Mouse (Mus musculus) neural tube, embryonic 14.5 days (tissue): Measurements from ENCODE around the gene Sdc4. TPM values are rescaled to one million over a fixed set of nuclear protein-coding genes. Genes with fewer than 3 reads are reported as not detected.

Source experiments
- ATAC-seq: fragments of 200-750 bp; cut with Nextera tagmentation; 2 replicates; pipeline ENCODE4 v1.8.0; 2017; ENCODE audit warnings: low read depth, mild to moderate bottlenecking, moderate TSS enrichment, moderate library complexity
- H3K27ac ChIP-seq: fragments of 300-500 bp; sonication (generic); 2 replicates; pipeline ENCODE4 v1.5.1; 2014; ENCODE audit warnings: low read depth, mild to moderate bottlenecking, control low read depth, low read length, moderate library complexity, mixed read lengths
- H3K27me3 ChIP-seq: fragments of 300-500 bp; sonication (generic); 2 replicates; pipeline ENCODE4 v1.6.1; 2014; ENCODE audit warnings: low read length; ENCODE audit not compliant: control insufficient read depth, insufficient read depth
- H3K36me3 ChIP-seq: fragments of 300-500 bp; sonication (generic); 2 replicates; pipeline ENCODE4 v1.6.1; 2014; ENCODE audit warnings: low read length, mixed read lengths; ENCODE audit not compliant: control insufficient read depth, insufficient read depth
- H3K4me1 ChIP-seq: fragments of 300-500 bp; sonication (generic); 2 replicates; pipeline ENCODE4 v1.6.1; 2014; ENCODE audit warnings: low read length; ENCODE audit not compliant: control insufficient read depth, insufficient read depth
- H3K4me2 ChIP-seq: fragments of 300-500 bp; sonication (generic); 2 replicates; pipeline ENCODE4 v1.6.1; 2014; ENCODE audit warnings: mild to moderate bottlenecking, low read depth, low read length, control low read depth
- H3K4me3 ChIP-seq: fragments of 300-500 bp; sonication (generic); 2 replicates; pipeline ENCODE4 v1.5.1; 2014; ENCODE audit warnings: low read depth, low read length, control low read depth, mixed read lengths
- H3K9ac ChIP-seq: fragments of 300-500 bp; sonication (generic); replicated peaks from 2 replicates; pipeline ENCODE4 v1.6.1; 2014; ENCODE audit warnings: low read depth, mild to moderate bottlenecking, control low read depth, low read length, mixed read lengths
- H3K9me3 ChIP-seq: fragments of 300-500 bp; sonication (generic); 2 replicates; pipeline ENCODE4 v1.6.1; 2016; ENCODE audit warnings: low read length; ENCODE audit not compliant: control insufficient read depth
- WGBS: fragments of 180-500 bp; shearing (Covaris S2); extraction: QIAGEN DNeasy Blood & Tissue Kit; methylation state at CpG from one replicate; pipeline ENCODE4 v1.1.7; 2014; 5-methylcytosine and 5-hydroxymethylcytosine counted together
- polyA plus RNA-seq: library from polyadenylated mRNA; unstranded; fragments of >200 nt; fragmentation: Nextera tagmentation; extraction: Ambion mirVana; gene quantifications from 2 replicates; pipeline ENCODE4 v1.2.1, GENCODE M21; 2014

Sdc4 gene
- polyA plus RNA-seq, 1 experiment from 2014 or later = 3.6 TPM

DNA sequence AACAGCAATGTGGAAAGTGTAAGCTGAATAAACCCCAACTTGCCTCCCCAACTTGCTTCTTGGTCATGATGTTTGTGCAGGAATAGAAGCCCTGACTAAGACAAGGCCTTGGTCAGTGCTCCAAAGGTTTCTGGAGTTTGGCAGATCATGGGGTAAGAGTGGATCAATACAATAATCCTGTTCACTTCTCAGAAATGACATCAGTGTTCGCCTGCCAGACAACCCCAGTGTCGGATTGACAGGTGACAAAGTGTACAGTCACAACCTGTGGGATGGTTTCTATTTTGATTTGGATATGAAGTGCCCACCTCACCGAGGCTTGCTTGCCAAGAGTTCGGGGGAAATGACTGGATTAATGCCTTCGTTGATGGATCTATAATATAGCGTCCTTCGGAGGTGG, 22.4 kb downstream of the Sdc4 start:
- WGBS = 91% methylated on average over 7 of the region's 7 CpGs

DNA sequence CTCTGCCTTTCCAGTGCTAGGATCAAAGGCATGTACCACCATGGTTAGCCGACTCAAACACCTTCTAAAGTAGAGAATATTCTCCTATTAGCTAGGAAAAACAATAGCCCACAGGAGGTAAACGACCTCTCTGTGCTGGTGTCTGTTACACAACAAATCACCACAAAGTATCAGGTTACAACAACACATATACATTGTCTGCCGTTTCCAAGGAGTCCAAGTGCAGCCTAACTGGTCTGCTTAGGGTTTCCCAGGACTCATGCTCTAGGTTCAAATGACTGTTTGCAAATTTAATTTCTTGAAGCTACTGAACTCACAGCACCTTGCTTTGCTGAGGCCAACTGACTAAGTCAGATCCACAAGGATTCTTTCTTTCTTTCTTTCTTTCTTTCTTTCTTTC, 24.2 kb downstream of the Sdc4 start:
- no peak for ATAC-seq
- 1% methylated on average over 3 of the region's 3 CpGs for WGBS

More for the DNA sequence above, 22.4 kb downstream of the Sdc4 start:
- no peaks in the 10 kb centered on the region for H3K36me3 ChIP-seq
- ATAC-seq = no peak
- H3K4me3 ChIP-seq = no peak overlapping the region
- no peaks in the 10 kb centered on the region for H3K4me1 ChIP-seq
- H3K27ac ChIP-seq = no peak overlapping the region
- H3K27me3 ChIP-seq = no peaks in the 10 kb centered on the region
- H3K4me2 ChIP-seq = no peak overlapping the region
- no peak overlapping the region for H3K9ac ChIP-seq
- no peaks in the 10 kb centered on the region for H3K9me3 ChIP-seq

DNA sequence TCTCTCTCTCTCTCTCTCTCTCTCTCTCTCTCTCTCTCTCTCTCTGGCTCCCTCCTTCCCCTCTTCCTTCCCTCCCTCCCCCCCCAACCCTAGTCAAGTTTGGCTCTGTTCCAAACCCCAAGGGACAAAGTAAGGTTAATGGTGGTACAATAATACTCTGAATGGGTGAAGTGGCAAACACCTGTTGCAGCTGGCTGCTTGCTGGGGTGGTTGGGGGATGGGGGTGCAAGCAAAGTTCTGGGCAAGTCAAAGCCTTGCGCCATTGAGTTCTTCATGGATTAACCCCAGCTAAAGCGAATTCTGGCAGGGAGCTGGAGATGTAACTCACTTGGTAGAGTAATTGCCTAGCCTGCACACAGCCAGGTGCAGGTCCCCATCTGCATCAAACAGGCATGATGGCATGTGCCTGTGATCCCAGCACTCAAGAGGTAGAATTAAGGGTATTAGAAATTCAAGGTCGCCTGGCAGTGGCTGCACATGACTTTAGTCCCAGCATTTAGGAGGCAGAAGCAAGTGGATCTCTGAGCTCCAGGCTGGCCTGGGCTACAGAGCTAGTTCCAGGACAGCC, 25.3 kb downstream of the Sdc4 start:
- H3K9me3 ChIP-seq = no peaks in the 10 kb centered on the region
- WGBS = 32% methylated on average over 3 of the region's 3 CpGs
- H3K4me3 ChIP-seq = no peak overlapping the region
- H3K27me3 ChIP-seq = no peaks in the 10 kb centered on the region; the same call in 1 of the 2 replicates
- ATAC-seq = no peak
- no peak overlapping the region for H3K27ac ChIP-seq
- no peak overlapping the region for H3K9ac ChIP-seq
- H3K36me3 ChIP-seq = no peaks in the 10 kb centered on the region
- no peak overlapping the region for H3K4me2 ChIP-seq
- no peaks in the 10 kb centered on the region for H3K4me1 ChIP-seq

More for the DNA sequence above, 24.2 kb downstream of the Sdc4 start:
- no peak overlapping the region for H3K4me3 ChIP-seq
- H3K27ac ChIP-seq = no peak overlapping the region
- no peaks in the 10 kb centered on the region for H3K36me3 ChIP-seq
- no peaks in the 10 kb centered on the region; the same call in 1 of the 2 replicates for H3K27me3 ChIP-seq
- H3K9ac ChIP-seq = no peak overlapping the region
- no peak overlapping the region for H3K4me2 ChIP-seq
- H3K4me1 ChIP-seq = no peaks in the 10 kb centered on the region
- no peaks in the 10 kb centered on the region for H3K9me3 ChIP-seq

DNA sequence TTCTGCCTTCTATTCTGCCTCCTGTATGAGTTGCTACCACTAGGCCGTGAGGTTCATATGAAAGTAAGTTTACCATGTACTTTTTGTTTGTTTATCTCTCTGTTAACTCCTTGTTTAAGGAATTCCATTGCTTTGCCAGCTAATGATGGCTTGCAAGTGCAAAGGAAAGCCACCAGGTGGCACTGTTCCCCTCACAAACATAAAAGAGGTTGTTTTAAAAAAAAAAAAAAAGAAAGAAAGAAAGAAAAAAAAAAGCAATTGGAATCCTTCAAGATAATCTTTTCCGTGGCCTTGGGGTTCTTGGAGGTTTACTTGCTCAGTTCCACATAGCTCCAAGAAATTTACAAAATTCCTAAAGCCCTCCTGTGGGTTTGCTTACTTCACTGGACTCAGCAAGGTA, 26.5 kb downstream of the Sdc4 start:
- H3K9ac ChIP-seq = no peak overlapping the region
- H3K4me1 ChIP-seq = no peaks in the 10 kb centered on the region
- no peak overlapping the region for H3K4me2 ChIP-seq
- no peak overlapping the region for H3K27ac ChIP-seq
- 1% methylated on average over 2 of the region's 2 CpGs for WGBS
- H3K9me3 ChIP-seq = no peaks in the 10 kb centered on the region
- H3K27me3 ChIP-seq = no peaks in the 10 kb centered on the region; the same call in 1 of the 2 replicates
- no peaks in the 10 kb centered on the region for H3K36me3 ChIP-seq
- ATAC-seq = no peak
- H3K4me3 ChIP-seq = no peak overlapping the region

GRCm38 (mm10) chr2:164414581-164414980, 29.1 kb downstream of the Sdc4 start:
- no peaks in the 10 kb centered on the region for H3K9me3 ChIP-seq
- H3K36me3 ChIP-seq = no peaks in the 10 kb centered on the region
- no peak overlapping the region for H3K9ac ChIP-seq
- peak overlapping the region; percentile 14; the same call in 1 of the 2 replicates for H3K4me2 ChIP-seq
- H3K27ac ChIP-seq = no peak overlapping the region
- no peak for ATAC-seq
- H3K4me3 ChIP-seq = no peak overlapping the region
- no peaks in the 10 kb centered on the region for H3K4me1 ChIP-seq
- WGBS = 74% methylated on average over 10 of the region's 10 CpGs
- H3K27me3 ChIP-seq = peaks cover 3% of the 10 kb centered on the region; the same call in 1 of the 2 replicates

- no peak overlapping the region for H3K4me3 ChIP-seq
- peak overlapping the region; percentile 14; the same call in 1 of the 2 replicates for H3K4me2 ChIP-seq
- no peak overlapping the region for H3K9ac ChIP-seq
- H3K36me3 ChIP-seq = no peaks in the 10 kb centered on the region
- H3K9me3 ChIP-seq = no peaks in the 10 kb centered on the region
- H3K27me3 ChIP-seq = peaks cover 3% of the 10 kb centered on the region; the same call in 1 of the 2 replicates
- no peak overlapping the region for H3K27ac ChIP-seq
- no peaks in the 10 kb centered on the region for H3K4me1 ChIP-seq
- 26% methylated on average over 28 of the region's 28 CpGs for WGBS
- no peak for ATAC-seq
These were observed 29.5 kb downstream of the Sdc4 start for GRCm38 (mm10) chr2:164414167-164414566.

- under 1% methylated on average over 22 of the region's 22 CpGs for WGBS
These were observed 36.0 kb downstream of the Sdc4 start for GRCm38 (mm10) chr2:164407708-164408107.

GRCm38 (mm10) chr2:164405519-164405918, 38.2 kb downstream of the Sdc4 start:
- WGBS = 44% methylated on average over 5 of the region's 5 CpGs
- ATAC-seq = no peak
- peaks cover 66% of the 10 kb centered on the region for H3K27me3 ChIP-seq

More at GRCm38 (mm10) chr2:164407708-164408107, 36.0 kb downstream of the Sdc4 start:
- Histone ChIP-seq H3K27me3 (peaks cover 47% of the 10 kb centered on the region), H3K27ac (no peak overlapping the region), H3K9ac (no peak overlapping the region), H3K4me1 (peaks cover 7% of the 10 kb centered on the region; the same call in 1 of the 2 replicates), H3K4me3 (no peak overlapping the region), H3K9me3 (no peaks in the 10 kb centered on the region), H3K4me2 (no peak overlapping the region), H3K36me3 (no peaks in the 10 kb centered on the region)
- 0 out of 2 replicates have a peak, but pooled peaks have one; percentile 31 for ATAC-seq

GRCm38 (mm10) chr2:164405060-164405459, 38.6 kb downstream of the Sdc4 start, which contains the start of gene Matn4:
Gene Matn4, minus strand, starts transcription at chr2:164405160.
- Histone ChIP-seq H3K9me3 (no peaks in the 10 kb centered on the region), H3K4me2 (peak within 1 kb of the TSS; percentile 47), H3K4me1 (peaks cover 11% of the 10 kb centered on the region; the same call in 1 of the 2 replicates), H3K27ac (no peak within 1 kb of the TSS), H3K27me3 (peaks cover 68% of the 10 kb centered on the region), H3K9ac (peak within 1 kb of the TSS; percentile 41; the same call in 1 of the 2 replicates), H3K4me3 (peak within 1 kb of the TSS; percentile 27), H3K36me3 (no peaks in the 10 kb centered on the region)
- no peak for ATAC-seq
- 10% methylated on average over 9 of the region's 9 CpGs for WGBS

More at GRCm38 (mm10) chr2:164405519-164405918, 38.2 kb downstream of the Sdc4 start:
- no peak overlapping the region for H3K4me3 ChIP-seq
- H3K9ac ChIP-seq = no peak overlapping the region
- H3K27ac ChIP-seq = no peak overlapping the region
- no peaks in the 10 kb centered on the region for H3K9me3 ChIP-seq
- H3K4me2 ChIP-seq = no peak overlapping the region
- H3K4me1 ChIP-seq = peaks cover 8% of the 10 kb centered on the region; the same call in 1 of the 2 replicates
- no peaks in the 10 kb centered on the region for H3K36me3 ChIP-seq
